Mouse (Mus musculus) gastrocnemius, postnatal 4 days (tissue): ENCODE results near the gene Atp6v1g3. TPM values are rescaled to one million over a fixed set of nuclear protein-coding genes. Genes with fewer than 3 reads are reported as not detected.
A peak's percentile ranks its signal among the peaks of the same experiment; 100 is the strongest.

Source experiments
- DNase-seq, 2 experiments: peaks; one replicate each; pipeline ENCODE4 v3.0.0; 2021 to 2022; ENCODE audit warnings: low spot score in 2 of 2, mixed read lengths in 2 of 2
- long read RNA-seq, 2 experiments: library from polyadenylated mRNA; stranded (forward); transcript quantifications; one replicate each; pipeline ENCODE4 v2.0.0; 2021
- total RNA-seq, 2 experiments: library from RNA; stranded (reverse); gene quantifications; 2 replicates each; pipeline ENCODE4 v1.2.3; 2021

The Atp6v1g3 gene
- not detected for total RNA-seq
- long read RNA-seq, experiment 1 = 0 reads
- long read RNA-seq, experiment 2 = 0 reads

GRCm38 (mm10) chr1:138273438-138273837 lies at the start of gene Atp6v1g3:
Atp6v1g3 (plus strand) TSS chr1:138273738.
- DNase-seq = no peak

- DNase-seq = no peak
Measured at GRCm38 (mm10) chr1:138233051-138233450, 40.5 kb upstream of the Atp6v1g3 start.

DNA sequence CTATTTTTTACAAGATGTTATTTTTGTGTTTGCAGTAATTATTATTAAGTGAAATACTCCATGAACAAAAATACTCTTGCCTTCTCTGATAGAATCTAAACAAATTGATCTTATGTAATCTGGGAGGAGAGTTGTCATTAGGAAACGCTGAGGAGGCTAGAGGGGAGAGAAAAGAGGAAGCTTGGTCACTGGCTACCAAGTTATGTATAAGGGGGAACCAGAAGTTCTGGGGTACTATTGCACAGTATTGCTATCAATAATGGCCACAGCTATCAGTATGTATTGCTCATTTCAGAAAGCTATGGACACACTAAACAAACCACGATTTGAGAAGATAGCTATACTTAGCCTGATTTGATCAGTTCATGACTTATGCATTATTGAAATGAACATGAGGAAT lies 36.3 kb upstream of the Atp6v1g3 start:
- no peak for DNase-seq

DNA sequence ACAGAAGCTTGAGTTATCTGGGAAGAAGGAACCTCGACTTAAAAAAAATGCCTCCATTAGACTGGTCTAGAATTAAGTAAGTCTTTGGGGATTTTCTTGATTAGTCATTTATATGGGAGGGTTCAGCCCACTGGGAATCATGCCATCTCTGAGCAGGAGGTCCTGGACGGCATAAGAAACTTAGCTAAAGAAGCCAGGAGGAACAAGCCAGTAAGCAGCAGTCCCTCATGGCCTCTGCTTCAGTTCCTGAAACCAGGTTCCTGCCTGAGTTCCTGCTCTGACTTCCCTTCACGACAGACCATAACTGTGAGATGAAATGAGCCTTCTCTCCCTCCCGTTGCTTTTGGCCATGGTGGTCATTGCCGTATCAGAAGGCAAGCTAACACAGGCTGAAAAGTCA lies 29.6 kb upstream of the Atp6v1g3 start:
- DNase-seq = no peak

GRCm38 (mm10) chr1:138244485-138244884 lies 29.1 kb upstream of the Atp6v1g3 start:
- DNase-seq = peak in 1 of 2 experiments; percentile 9

GRCm38 (mm10) chr1:138245103-138245502 lies 28.4 kb upstream of the Atp6v1g3 start:
- DNase-seq = no peak

DNA sequence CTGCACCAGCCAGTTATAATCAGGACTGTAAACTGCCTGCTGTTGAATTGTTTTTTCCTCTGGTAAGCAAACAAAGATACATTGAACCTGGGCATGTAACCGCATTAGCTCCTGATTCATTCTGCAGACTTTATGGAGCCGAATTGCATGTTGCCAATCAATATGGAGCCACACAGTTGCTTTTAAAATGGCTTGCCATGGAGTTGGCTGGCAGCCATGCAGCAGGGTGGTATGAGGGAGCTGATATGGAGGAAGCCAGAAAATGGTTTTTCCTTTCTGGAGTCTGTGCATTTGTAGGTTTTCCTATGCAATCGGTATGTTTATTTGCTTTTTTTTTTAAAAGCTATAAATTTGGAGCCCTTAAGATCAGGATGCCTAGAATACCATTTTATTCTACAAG lies 28.0 kb upstream of the Atp6v1g3 start:
- DNase-seq = no peak

- DNase-seq = no peak
Measured at GRCm38 (mm10) chr1:138246438-138247164, 26.9 kb upstream of the Atp6v1g3 start.

- no peak for DNase-seq
Measured at GRCm38 (mm10) chr1:138247699-138248483, 25.6 kb upstream of the Atp6v1g3 start.

DNA sequence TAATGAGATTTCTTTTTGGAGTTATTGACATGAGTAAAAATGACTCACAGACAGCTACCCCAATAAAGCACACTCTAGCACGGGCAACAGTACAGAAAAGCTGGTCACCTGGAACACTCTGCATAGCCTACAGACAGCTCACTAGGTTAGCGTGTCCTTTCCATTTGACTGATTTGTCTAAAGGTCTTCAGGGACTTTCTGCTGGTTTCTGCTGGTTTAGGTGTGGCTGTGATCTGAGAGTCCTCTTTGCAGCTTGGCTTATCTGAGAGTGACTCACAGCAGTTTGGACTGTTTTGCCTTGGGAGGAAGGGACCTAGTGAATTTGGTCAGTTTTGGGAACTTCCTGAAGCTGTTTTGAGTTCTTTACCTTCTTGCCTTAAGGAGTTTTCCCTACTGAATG lies 24.8 kb upstream of the Atp6v1g3 start:
- no peak for DNase-seq

DNA sequence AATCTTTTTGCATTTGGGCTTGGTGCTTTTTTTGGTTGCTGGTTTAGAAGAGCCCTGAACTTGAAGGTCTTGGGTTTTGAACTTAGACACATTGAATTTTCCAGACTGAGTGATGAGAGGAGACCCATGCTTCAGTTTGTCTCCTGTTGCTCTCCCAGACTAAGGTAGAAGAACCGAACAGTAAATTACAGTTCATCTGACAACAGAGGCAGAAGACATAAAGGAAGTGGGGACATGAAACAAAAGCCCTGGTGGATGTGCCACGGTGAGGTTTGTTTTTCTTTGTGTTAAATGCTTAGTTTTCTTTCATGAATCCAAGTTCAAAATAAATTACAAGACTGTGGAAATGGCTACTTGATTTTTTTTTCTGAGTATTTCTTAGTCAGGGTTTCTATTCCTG lies 22.6 kb upstream of the Atp6v1g3 start:
- DNase-seq = no peak

GRCm38 (mm10) chr1:138256172-138256789 lies 17.3 kb upstream of the Atp6v1g3 start:
- DNase-seq = no peak

DNA sequence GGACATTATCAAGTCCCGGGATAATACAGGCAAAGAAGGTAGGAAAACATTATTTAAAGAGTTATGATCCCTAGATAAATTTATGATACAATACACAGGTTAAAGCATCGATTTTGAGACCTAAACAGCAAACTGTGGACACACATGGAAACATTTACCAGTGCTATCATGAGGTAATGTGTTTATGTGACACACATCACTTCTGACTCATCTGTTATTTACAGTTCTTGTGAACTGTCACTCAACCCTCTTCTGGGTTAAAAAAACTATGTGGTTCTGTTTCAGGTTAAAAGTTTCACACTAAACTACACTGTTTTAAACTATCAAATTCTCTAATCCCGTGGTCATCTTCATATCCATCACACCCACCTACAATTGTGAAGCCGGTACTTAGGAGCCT lies 14.8 kb upstream of the Atp6v1g3 start:
- DNase-seq = no peak

DNA sequence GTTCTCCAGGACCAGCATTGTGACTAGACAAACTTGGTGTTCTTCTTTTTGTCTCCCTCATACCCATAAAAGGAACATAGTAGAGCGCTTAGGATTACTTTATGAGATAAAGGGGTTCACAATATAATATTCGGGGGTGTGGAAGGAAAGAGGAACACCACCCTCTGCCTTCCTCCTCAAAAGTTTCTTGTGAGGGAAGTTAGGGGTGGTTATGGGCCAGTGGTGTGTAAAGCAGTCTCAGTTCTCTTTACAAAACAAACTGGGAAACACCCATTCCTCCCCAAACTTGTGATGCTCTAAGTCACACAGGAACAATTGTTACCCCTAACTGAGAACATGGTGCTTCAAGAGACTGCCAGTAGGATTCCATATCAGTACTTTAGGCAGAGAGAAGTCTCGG lies 12.0 kb upstream of the Atp6v1g3 start:
- no peak for DNase-seq

DNA sequence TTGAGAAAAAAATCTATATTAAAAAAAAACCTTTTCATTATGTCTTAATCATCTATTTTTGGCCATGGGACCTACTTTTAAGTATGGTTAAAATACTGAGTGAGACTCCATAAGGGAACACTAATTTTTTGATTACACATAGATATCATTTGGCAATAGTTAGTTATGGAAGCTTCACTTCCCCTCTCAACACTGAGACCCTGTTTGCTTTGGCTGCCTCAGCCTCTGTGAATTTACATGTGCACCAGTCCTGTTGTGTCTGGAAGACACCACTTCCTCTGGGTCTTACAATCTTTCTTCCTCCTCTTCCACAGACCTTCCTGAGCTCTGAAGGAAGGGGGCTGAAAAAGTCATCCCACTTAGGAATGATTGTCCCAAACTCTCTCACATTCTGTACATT lies 11.1 kb upstream of the Atp6v1g3 start:
- DNase-seq = no peak

- no peak for DNase-seq
Measured at GRCm38 (mm10) chr1:138267465-138268055, 6.0 kb upstream of the Atp6v1g3 start.

DNA sequence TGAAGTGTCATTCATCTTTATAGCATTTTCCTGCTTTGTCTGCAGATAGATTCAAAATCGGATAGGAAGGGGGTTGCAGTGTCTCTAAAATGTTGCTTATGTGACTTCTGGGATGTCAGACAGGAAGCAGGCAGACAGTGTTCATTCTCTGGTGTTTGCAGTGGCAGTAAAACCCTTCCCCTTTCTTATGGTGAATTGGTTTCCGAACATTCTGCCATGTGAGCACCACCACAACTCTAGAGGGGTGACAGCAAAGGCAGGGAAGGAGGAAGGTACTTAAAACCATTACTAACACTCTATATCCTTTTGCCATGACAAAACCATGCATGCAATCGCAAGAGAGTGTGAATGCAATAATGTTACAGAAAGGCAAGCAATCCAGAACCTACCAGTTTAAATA lies 1.4 kb downstream of the Atp6v1g3 start:
- DNase-seq = no peak

GRCm38 (mm10) chr1:138275859-138276258 lies 2.3 kb downstream of the Atp6v1g3 start:
- DNase-seq = no peak

- DNase-seq = no peak
Measured at GRCm38 (mm10) chr1:138281139-138281538, 7.6 kb downstream of the Atp6v1g3 start.

GRCm38 (mm10) chr1:138282413-138283141 lies 9.0 kb downstream of the Atp6v1g3 start:
- DNase-seq = no peak

- DNase-seq = no peak
Measured at GRCm38 (mm10) chr1:138287665-138288064, 14.1 kb downstream of the Atp6v1g3 start.
